Mouse (Mus musculus): ENCODE measurements around the gene Capns1.
"Not testable (repeated sequence)": the region's sequence is repeated elsewhere in the genome, so short reads cannot be mapped to it uniquely, and the experiment has no call there.

The Capns1 gene

DNA sequence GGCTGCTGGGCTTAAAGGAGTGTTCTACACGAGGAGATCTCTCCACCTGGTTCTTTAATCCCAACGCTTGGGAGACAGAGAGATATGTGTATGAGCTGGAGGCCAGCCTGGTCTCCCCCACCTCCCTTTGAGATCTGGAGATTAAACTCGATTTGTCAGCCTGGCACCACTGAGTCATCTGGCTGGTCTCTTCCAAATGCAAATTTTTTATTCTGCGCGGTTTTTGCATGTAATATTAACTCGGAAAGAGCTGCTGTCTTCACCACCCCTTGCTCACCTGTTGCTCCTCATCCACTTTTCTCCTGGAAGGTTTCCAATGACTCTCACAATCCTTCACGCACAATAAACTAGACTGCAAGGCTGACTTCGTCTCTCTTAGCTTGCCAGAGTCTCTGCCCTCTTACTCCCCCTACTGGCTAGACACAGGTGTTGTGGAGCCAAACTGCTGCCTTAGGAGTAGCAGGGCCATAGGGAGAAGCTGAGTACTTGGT lies at the start of gene Capns1:
Gene Capns1, minus strand, starts transcription at position 331 of the 491 bp plus-strand sequence.
- DNase-seq (ENCODE audit: low read depth): peak; percentile 91

DNA sequence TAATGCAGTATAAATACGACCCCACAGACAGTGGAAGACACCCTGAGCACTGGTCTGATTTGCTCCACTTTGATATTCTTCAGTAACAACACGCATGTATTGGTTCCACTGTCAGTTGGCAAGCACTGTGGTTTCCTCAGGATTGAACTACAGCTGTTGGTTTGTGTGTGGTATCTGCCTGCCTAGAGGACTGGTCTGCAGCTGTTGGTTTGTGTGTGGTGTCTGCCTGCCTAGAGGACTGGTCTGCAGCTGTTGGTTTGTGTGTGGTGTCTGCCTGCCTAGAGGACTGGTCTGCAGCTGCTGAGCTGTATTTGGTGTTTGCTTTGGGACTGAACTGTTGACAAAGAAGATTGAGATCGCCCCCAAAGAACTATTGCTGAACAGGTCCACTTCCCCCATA lies 38.8 kb upstream of the Capns1 start:
- DNase-seq (ENCODE audit: low read depth): not testable (repeated sequence)

GRCm38 (mm10) chr7:30235625-30236024 lies 37.0 kb upstream of the Capns1 start, which contains the start of gene Ovol3:
Ovol3 (minus strand) TSS chr7:30235725.
- DNase-seq (ENCODE audit: low read depth): no peak

GRCm38 (mm10) chr7:30235091-30235490 lies 36.5 kb upstream of the Capns1 start:
- DNase-seq (ENCODE audit: low read depth): no peak

DNA sequence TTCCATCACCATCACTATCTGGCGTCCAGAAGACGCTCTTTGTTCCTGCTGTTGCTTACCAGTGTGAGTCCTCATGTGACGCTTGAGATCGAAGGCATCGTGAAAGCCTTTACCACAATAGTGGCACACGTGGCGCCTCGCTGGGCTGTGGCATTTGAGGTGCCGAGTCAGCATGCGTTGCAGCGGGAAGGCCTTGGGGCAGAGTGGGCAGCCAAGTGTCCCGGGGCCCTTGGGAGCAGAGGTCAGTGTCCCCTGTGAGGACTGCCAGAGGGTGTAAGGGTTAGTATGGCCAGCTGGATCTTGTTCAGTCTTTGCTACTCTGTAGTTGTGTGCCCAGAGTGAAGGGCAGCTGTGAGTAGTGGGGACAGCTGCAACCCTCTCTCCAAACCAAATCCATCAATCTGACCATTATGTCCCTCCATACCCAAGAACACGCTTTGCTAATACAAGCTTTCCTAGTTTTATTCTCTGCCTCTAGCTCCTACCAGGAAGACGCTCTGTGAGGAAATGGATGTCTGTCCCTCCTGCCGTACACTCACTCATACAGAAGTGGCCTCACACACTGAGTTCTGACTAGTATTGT lies 35.8 kb upstream of the Capns1 start:
- no peak for DNase-seq (ENCODE audit: low read depth)

DNA sequence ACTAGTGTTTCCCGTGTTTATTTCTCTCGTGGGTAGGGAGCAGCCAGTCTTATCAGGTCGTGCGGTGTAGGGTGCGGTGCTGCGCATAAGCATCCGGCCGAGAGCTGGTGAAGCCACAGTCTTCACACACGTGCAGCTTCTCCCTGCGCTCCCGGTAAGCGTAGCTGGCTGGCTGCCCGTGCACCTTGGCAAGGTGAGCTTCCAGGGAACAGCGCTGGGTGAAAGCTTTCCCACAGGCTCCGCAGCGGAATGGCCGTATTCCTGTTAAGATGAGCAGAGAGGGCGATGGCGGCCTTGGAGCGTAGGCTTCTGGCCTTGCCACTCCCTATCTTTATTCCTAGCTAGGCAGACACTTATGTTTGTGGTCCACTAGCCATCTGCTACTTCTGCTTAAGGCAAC lies 34.8 kb upstream of the Capns1 start:
- no peak for DNase-seq (ENCODE audit: low read depth)

DNA sequence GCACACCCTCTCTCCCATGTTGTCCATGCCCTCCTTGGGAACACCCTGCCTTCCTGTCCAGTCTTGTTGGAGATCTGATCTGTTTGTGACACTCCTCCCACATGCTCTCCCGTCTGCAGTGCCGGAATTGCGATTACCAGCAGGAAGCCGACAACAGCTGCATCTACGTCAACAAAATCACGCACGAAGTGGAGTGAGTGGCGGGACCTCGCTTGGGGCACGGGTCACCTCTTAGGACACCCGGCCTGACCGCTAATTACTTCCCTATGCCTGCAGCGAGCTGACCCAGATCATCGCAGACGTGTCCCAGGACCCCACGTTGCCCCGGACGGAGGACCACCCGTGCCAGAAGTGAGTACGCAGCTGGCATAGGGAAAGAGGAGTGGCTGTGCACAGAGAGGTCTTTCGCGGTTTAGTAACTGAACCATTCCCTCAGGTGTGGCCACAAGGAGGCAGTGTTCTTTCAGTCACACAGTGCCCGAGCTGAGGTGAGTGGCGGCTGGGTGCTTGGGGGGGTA lies 34.1 kb upstream of the Capns1 start:
- DNase-seq (ENCODE audit: low read depth): peak; percentile 81

- peak; percentile 98 for DNase-seq (ENCODE audit: low read depth)
Measured at GRCm38 (mm10) chr7:30231669-30232454, 33.3 kb upstream of the Capns1 start, which contains the start of the genes Polr2i and Tbcb. Polr2i (plus strand) TSS chr7:30231948. Tbcb (minus strand) TSS chr7:30232272.

DNA sequence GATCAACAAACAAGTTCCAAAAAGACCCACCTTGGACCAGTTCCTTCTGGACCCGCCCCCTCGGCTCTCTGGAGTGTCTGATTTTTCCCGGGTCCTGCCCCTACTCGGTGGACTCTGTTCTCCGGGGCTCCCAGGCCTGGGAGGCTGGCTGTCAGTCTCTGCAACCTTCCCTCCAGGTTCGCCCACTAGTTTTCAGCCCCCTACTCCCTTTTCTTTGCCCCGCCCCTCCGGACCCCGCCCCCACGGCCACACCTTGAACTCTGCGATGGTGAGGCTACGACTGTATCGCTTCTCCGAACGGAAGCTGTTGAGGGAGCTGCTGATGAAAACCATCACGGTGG lies 32.7 kb upstream of the Capns1 start:
- DNase-seq (ENCODE audit: low read depth): no peak

- DNase-seq (ENCODE audit: low read depth): no peak
Measured at GRCm38 (mm10) chr7:30224206-30224605, 25.6 kb upstream of the Capns1 start.

DNA sequence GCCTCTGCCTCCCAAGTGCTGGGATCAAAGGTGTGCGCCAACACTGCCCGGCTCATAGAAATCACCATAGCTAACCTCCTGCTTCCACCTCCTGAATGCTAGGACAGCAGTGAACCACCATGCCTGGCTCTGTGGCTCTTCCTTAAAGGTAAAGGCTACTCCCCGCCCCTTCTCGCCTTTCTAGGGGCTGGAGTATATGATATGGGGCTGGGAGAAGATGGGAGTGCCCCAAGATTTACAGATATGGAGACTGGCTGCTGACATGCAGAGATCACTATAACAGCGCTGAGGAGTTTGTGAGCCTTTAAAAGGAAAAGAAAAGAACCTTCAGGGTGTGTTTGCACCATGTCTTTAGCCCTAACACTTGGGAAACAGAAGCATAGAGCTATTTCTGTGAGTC lies 23.6 kb upstream of the Capns1 start:
- DNase-seq (ENCODE audit: low read depth): no peak

GRCm38 (mm10) chr7:30221433-30221832 lies 22.8 kb upstream of the Capns1 start:
- DNase-seq (ENCODE audit: low read depth): no peak

DNA sequence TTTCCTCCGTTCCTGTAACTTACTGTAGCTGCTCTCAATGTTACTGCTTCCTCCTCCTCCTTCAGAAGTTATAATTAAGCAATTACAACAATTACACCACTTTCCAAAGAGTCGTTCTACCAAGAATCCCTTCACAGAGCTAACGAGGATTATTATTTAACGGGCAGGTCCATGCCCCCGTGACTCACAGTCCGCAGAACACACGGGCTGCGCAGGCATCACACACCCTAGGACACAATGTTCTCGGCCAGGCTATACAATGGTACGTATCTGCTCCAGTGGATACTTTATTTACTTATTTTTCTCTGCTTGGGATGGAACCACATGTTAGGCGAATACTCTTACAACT lies 21.4 kb upstream of the Capns1 start:
- DNase-seq (ENCODE audit: low read depth): no peak

DNA sequence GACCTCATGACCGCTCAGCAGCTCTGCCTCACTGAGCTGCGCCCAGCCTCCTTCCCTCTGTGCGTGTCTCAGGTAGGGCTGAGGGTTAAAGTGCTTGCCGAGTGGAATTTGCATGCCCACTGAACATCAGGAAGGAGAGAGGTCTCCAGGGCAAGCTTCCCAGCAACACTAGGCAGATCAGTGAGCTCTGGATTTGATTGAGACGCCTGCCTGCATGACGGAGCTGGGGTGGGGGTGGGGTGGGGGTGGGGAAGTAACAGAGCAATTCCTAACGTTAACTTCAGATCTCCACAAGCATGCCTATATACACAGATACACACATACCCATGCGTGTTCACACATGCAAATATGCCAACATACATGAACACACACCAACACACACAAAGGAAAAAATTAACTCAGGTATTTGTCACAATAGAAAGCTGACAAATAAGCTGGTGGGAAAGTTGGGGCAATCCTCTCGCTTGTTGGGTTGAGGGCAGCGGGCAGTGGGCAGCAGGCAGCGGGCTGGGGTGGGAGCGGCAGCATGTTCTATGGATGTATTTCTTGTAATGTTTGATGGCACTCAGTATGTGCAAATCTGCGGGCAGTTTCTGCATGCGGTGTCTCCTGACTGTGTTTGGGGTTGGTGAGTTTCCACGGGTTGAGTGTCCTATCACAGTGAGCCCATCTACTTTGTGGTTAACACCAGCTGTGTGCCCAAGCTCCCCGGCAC lies 20.8 kb upstream of the Capns1 start:
- peak; percentile 64 for DNase-seq (ENCODE audit: low read depth)

GRCm38 (mm10) chr7:30217277-30217676 lies 18.7 kb upstream of the Capns1 start:
- no peak for DNase-seq (ENCODE audit: low read depth)

- DNase-seq (ENCODE audit: low read depth): peak; percentile 92
Measured at GRCm38 (mm10) chr7:30216723-30217151, 18.1 kb upstream of the Capns1 start.

GRCm38 (mm10) chr7:30215875-30216274 lies 17.3 kb upstream of the Capns1 start:
- DNase-seq (ENCODE audit: low read depth): no peak

- no peak for DNase-seq (ENCODE audit: low read depth)
Measured at GRCm38 (mm10) chr7:30213881-30214280, 15.3 kb upstream of the Capns1 start.

DNA sequence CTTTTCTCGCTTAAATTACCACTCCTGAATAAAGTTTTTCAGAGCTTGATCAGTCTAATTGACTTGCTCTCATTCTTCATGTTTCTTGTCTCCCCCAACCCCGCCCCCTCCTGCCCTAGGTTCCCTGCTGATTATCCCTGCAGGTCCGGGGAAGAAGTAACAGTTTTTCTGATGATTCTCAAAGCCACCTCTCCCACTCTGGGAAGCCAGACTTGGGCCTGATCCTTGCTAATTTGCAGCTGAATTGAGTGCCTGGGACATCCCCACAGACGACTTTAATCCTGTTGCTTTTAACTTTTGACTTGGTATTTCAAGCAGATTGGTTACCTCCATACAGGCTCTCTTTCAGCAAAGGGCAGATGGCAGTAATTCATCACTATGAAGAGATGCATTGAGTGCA lies 12.4 kb upstream of the Capns1 start:
- DNase-seq (ENCODE audit: low read depth): no peak

GRCm38 (mm10) chr7:30206364-30206763 lies 7.8 kb upstream of the Capns1 start:
- DNase-seq (ENCODE audit: low read depth): not testable (repeated sequence)

DNA sequence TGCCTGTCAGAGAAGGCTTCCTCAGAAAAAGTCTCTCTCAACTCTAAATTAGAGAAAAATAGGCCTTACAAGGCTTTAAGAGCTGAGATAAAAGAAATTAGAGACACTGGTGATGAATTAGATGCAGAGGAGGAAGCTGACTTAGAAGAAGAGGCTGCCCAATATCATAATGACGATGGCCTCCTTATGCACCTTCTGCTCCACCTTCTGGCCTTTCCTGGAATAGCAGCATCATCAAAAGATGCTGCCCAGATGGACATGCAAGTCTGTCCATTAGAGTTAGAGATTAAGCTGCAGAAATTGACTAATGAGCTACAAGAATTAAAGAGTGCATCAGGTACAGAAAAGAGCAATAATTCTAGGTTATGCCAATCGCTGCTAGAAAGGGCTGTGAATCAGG lies 6.8 kb upstream of the Capns1 start:
- peak; percentile 85 for DNase-seq (ENCODE audit: low read depth)

DNA sequence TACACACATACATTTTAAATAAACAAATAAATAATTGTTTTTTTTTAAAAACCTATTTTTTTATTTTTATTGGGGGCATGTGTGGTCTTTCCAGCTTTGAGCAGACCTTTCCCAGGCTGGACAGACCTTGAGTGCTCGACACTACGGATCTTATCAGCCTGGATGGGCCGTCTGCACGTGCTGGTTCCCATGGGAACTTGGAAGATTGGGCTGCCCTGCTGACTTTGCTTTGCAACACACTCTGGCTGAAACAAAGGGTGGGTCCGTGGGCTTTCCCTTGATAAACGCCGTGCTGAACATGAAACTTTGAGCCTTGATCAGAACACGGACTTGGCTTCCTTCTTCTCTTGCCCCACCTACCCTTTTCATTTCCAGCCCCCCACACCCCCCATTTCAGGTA lies 5.8 kb upstream of the Capns1 start:
- DNase-seq (ENCODE audit: low read depth): no peak
